Mouse (Mus musculus) G1E (cell line): ENCODE measurements around the gene Zfp28.

Experiments
- CTCF ChIP-seq: IDR thresholded peaks from 2 replicates; pipeline ENCODE4 v1.5.1; 2012; ENCODE audit warnings: low read depth, low read length, inconsistent platforms, mixed read lengths
- GATA1 ChIP-seq: IDR thresholded peaks from 2 replicates; pipeline ENCODE4 v1.6.1; 2012; ENCODE audit warnings: borderline replicate concordance, low read length, inconsistent platforms, mixed read lengths
- GATA2 ChIP-seq: IDR thresholded peaks from 2 replicates; pipeline ENCODE4 v1.6.1; 2012; ENCODE audit warnings: low read depth, low read length, inconsistent platforms, borderline replicate concordance
- POLR2AphosphoS5 ChIP-seq: IDR thresholded peaks from 2 replicates; pipeline ENCODE4 v1.6.1; 2012; ENCODE audit warnings: low read depth, low read length, inconsistent platforms; ENCODE audit not compliant: insufficient replicate concordance
- TAL1 ChIP-seq: conservative IDR thresholded peaks from 2 replicates; pipeline ENCODE4 v1.6.1; 2012; ENCODE audit warnings: low read depth, low read length, inconsistent platforms, mixed read lengths

- TF ChIP-seq CTCF: peak; percentile 44; the same call in 1 of the 2 replicates
- TF ChIP-seq TAL1: no peak
- TF ChIP-seq GATA1: no peak
- no peak for TF ChIP-seq GATA2
- no peak for TF ChIP-seq POLR2AphosphoS5
Measured at GRCm38 (mm10) chr7:6430342-6430741, 47.2 kb downstream of the Zfp28 start.
